Mouse (Mus musculus) forebrain, embryonic 12.5 days (tissue): ENCODE measurements around the gene Lrwd1. TPM values are rescaled to one million over a fixed set of nuclear protein-coding genes. Genes with fewer than 3 reads are reported as not detected.

ENCODE experiments used
- ATAC-seq: fragments of 200-750 bp; cut with Nextera tagmentation; 2 replicates; pipeline ENCODE4 v1.8.0; 2017; ENCODE audit warnings: moderate TSS enrichment; ENCODE audit not compliant: low FRiP score
- H3K27ac ChIP-seq: fragments of 300-500 bp; sonication (generic); 2 replicates; pipeline ENCODE4 v1.5.1; 2016; ENCODE audit warnings: mild to moderate bottlenecking
- H3K27me3 ChIP-seq: fragments of 300-500 bp; sonication (generic); 2 replicates; pipeline ENCODE4 v1.6.1; 2016; ENCODE audit warnings: mild to moderate bottlenecking
- H3K36me3 ChIP-seq: fragments of 300-500 bp; sonication (generic); replicated peaks from 2 replicates; pipeline ENCODE4 v1.6.1; 2016; ENCODE audit warnings: mild to moderate bottlenecking
- H3K4me1 ChIP-seq: fragments of 300-500 bp; sonication (generic); 2 replicates; pipeline ENCODE4 v1.6.1; 2016
- H3K4me2 ChIP-seq: fragments of 300-500 bp; sonication (generic); 2 replicates; pipeline ENCODE4 v1.6.1; 2016; ENCODE audit warnings: mild to moderate bottlenecking, moderate library complexity
- H3K4me3 ChIP-seq: fragments of 300-500 bp; sonication (generic); replicated peaks from 2 replicates; pipeline ENCODE4 v1.5.1; 2016; ENCODE audit warnings: mild to moderate bottlenecking
- H3K9ac ChIP-seq: fragments of 300-500 bp; sonication (generic); 2 replicates; pipeline ENCODE4 v1.6.1; 2016; ENCODE audit warnings: mild to moderate bottlenecking
- H3K9me3 ChIP-seq: fragments of 300-500 bp; sonication (generic); 2 replicates; pipeline ENCODE4 v1.6.1; 2016
- WGBS: fragments of 180-500 bp; shearing (Covaris S2); methylation state at CpG from one replicate; pipeline ENCODE4 v1.1.7; 2016; 5-methylcytosine and 5-hydroxymethylcytosine counted together
- polyA plus RNA-seq: library from polyadenylated mRNA; unstranded; fragments of >200 nt; fragmentation: Nextera tagmentation; extraction: Ambion mirVana; gene quantifications from 2 replicates; pipeline ENCODE4 v1.2.1, GENCODE M21; 2016

The Lrwd1 gene
- 44.2 and 46.1 TPM in 2 replicates for polyA plus RNA-seq

- H3K27ac ChIP-seq = 0 out of 2 replicates have a peak within 1 kb of the TSS, but pooled peaks have one; percentile 36
- peak; percentile 94 for ATAC-seq
- H3K27me3 ChIP-seq = no peaks in the 10 kb centered on the region
- peak within 1 kb of the TSS; percentile 83 for H3K4me2 ChIP-seq
- no peaks in the 10 kb centered on the region for H3K9me3 ChIP-seq
- H3K9ac ChIP-seq = peak within 1 kb of the TSS; percentile 78
- peaks cover 25% of the 10 kb centered on the region for H3K4me1 ChIP-seq
- peak within 1 kb of the TSS; percentile 70 for H3K4me3 ChIP-seq
- H3K36me3 ChIP-seq = peaks cover 48% of the 10 kb centered on the region
- under 1% methylated on average over 60 of the region's 60 CpGs for WGBS
Measured at GRCm38 (mm10) chr5:136135571-136136291, at the start of gene Lrwd1, which contains the start of gene Alkbh4. Gene Lrwd1 (minus strand): TSS chr5:136136074. Gene Alkbh4 (plus strand): TSS chr5:136136146.

- Histone ChIP-seq H3K4me1 (no peaks in the 10 kb centered on the region), H3K27ac (no peak overlapping the region), H3K9ac (no peak overlapping the region), H3K27me3 (no peaks in the 10 kb centered on the region), H3K4me3 (no peak overlapping the region), H3K9me3 (no peaks in the 10 kb centered on the region), H3K36me3 (peaks cover 89% of the 10 kb centered on the region), H3K4me2 (no peak overlapping the region)
- 91% methylated on average over 7 of the region's 7 CpGs for WGBS
- no peak for ATAC-seq
Measured at GRCm38 (mm10) chr5:136183766-136184165, 47.9 kb upstream of the Lrwd1 start.

GRCm38 (mm10) chr5:136182830-136183229, 47.0 kb upstream of the Lrwd1 start:
- no peaks in the 10 kb centered on the region for H3K9me3 ChIP-seq
- H3K36me3 ChIP-seq = peaks cover 89% of the 10 kb centered on the region
- H3K27me3 ChIP-seq = no peaks in the 10 kb centered on the region
- no peak overlapping the region for H3K27ac ChIP-seq
- no peaks in the 10 kb centered on the region for H3K4me1 ChIP-seq
- H3K4me3 ChIP-seq = no peak overlapping the region
- no peak for ATAC-seq
- 96% methylated on average over 4 of the region's 4 CpGs for WGBS
- no peak overlapping the region for H3K9ac ChIP-seq
- H3K4me2 ChIP-seq = no peak overlapping the region

GRCm38 (mm10) chr5:136182049-136182448, 46.2 kb upstream of the Lrwd1 start:
- Histone ChIP-seq H3K27me3 (no peaks in the 10 kb centered on the region), H3K9me3 (no peaks in the 10 kb centered on the region), H3K36me3 (peaks cover 90% of the 10 kb centered on the region), H3K4me2 (no peak overlapping the region), H3K9ac (no peak overlapping the region), H3K4me1 (no peaks in the 10 kb centered on the region), H3K4me3 (no peak overlapping the region), H3K27ac (no peak overlapping the region)
- WGBS = 92% methylated on average over 6 of the region's 6 CpGs
- ATAC-seq = no peak

GRCm38 (mm10) chr5:136181197-136181596, 45.3 kb upstream of the Lrwd1 start:
- no peak overlapping the region for H3K27ac ChIP-seq
- H3K36me3 ChIP-seq = peaks cover 88% of the 10 kb centered on the region
- 91% methylated on average over 6 of the region's 6 CpGs for WGBS
- ATAC-seq = no peak
- no peak overlapping the region for H3K9ac ChIP-seq
- no peak overlapping the region for H3K4me3 ChIP-seq
- no peaks in the 10 kb centered on the region for H3K27me3 ChIP-seq
- no peak overlapping the region for H3K4me2 ChIP-seq
- H3K4me1 ChIP-seq = no peaks in the 10 kb centered on the region
- no peaks in the 10 kb centered on the region for H3K9me3 ChIP-seq

GRCm38 (mm10) chr5:136179594-136179993, 43.7 kb upstream of the Lrwd1 start:
- 92% methylated on average over 5 of the region's 5 CpGs for WGBS
- no peak overlapping the region for H3K4me2 ChIP-seq
- H3K36me3 ChIP-seq = peaks cover 73% of the 10 kb centered on the region
- no peaks in the 10 kb centered on the region for H3K9me3 ChIP-seq
- no peak overlapping the region for H3K27ac ChIP-seq
- no peaks in the 10 kb centered on the region for H3K27me3 ChIP-seq
- H3K4me1 ChIP-seq = no peaks in the 10 kb centered on the region
- H3K4me3 ChIP-seq = no peak overlapping the region
- no peak overlapping the region for H3K9ac ChIP-seq
- no peak for ATAC-seq

GRCm38 (mm10) chr5:136173606-136174463, 38.0 kb upstream of the Lrwd1 start:
- ATAC-seq = no peak
- Histone ChIP-seq H3K4me2 (no peak overlapping the region), H3K4me3 (no peak overlapping the region), H3K27ac (no peak overlapping the region), H3K27me3 (peaks cover 15% of the 10 kb centered on the region), H3K9ac (no peak overlapping the region), H3K9me3 (no peaks in the 10 kb centered on the region), H3K36me3 (peaks cover 19% of the 10 kb centered on the region), H3K4me1 (peaks cover 15% of the 10 kb centered on the region)
- 56% methylated on average over 9 of the region's 9 CpGs for WGBS

- Histone ChIP-seq H3K27ac (no peak overlapping the region), H3K4me1 (peaks cover 15% of the 10 kb centered on the region), H3K36me3 (peaks cover 10% of the 10 kb centered on the region; the same call in 1 of the 2 replicates), H3K9me3 (peaks cover 4% of the 10 kb centered on the region; the same call in 1 of the 2 replicates), H3K4me2 (no peak overlapping the region), H3K27me3 (peaks cover 15% of the 10 kb centered on the region), H3K9ac (no peak overlapping the region), H3K4me3 (no peak overlapping the region)
- WGBS = 83% methylated on average over 9 of the region's 9 CpGs
- ATAC-seq = no peak
Measured at GRCm38 (mm10) chr5:136172939-136173338, 37.1 kb upstream of the Lrwd1 start.

GRCm38 (mm10) chr5:136171363-136172341, 35.8 kb upstream of the Lrwd1 start:
- H3K4me2 ChIP-seq = peak overlapping the region; percentile 92
- H3K4me1 ChIP-seq = peaks cover 15% of the 10 kb centered on the region
- peaks cover 5% of the 10 kb centered on the region; the same call in 1 of the 2 replicates for H3K9me3 ChIP-seq
- H3K27me3 ChIP-seq = peaks cover 15% of the 10 kb centered on the region
- peak overlapping the region; percentile 77 for H3K9ac ChIP-seq
- no peak for ATAC-seq
- no peak overlapping the region for H3K27ac ChIP-seq
- 40% methylated on average over 17 of the region's 17 CpGs for WGBS
- no peaks in the 10 kb centered on the region for H3K36me3 ChIP-seq
- H3K4me3 ChIP-seq = peak overlapping the region; percentile 57

GRCm38 (mm10) chr5:136170512-136171362, 34.9 kb upstream of the Lrwd1 start, which contains the start of gene Orai2:
Gene Orai2 (minus strand): TSS chr5:136170713.
- peaks cover 15% of the 10 kb centered on the region for H3K27me3 ChIP-seq
- H3K9ac ChIP-seq = peak within 1 kb of the TSS; percentile 77
- H3K9me3 ChIP-seq = peaks cover 5% of the 10 kb centered on the region; the same call in 1 of the 2 replicates
- WGBS = 6% methylated on average over 44 of the region's 49 CpGs
- H3K36me3 ChIP-seq = no peaks in the 10 kb centered on the region
- H3K4me3 ChIP-seq = peak within 1 kb of the TSS; percentile 57
- peak; percentile 93 for ATAC-seq
- H3K4me2 ChIP-seq = peak within 1 kb of the TSS; percentile 92
- H3K27ac ChIP-seq = peak within 1 kb of the TSS; percentile 25; the same call in 1 of the 2 replicates
- peaks cover 15% of the 10 kb centered on the region for H3K4me1 ChIP-seq
